Mouse (Mus musculus) midbrain, embryonic 10.5 days (tissue): ENCODE results near the gene Ly6c2. TPM values are rescaled to one million over a fixed set of nuclear protein-coding genes. Genes with fewer than 3 reads are reported as not detected.
"Not testable (repeated sequence)": the region's sequence is repeated elsewhere in the genome, so short reads cannot be mapped to it uniquely, and the experiment has no call there.

Source experiments
- DNase-seq: peaks from one replicate; pipeline ENCODE4 v3.0.0-alpha.2; 2017; ENCODE audit warnings: low spot score
- H3K27ac ChIP-seq: fragments of 300-500 bp; sonication (generic); replicated peaks from 2 replicates; pipeline ENCODE4 v1.5.1; 2016; ENCODE audit warnings: mild to moderate bottlenecking
- H3K27me3 ChIP-seq: fragments of 300-500 bp; sonication (generic); 2 replicates; pipeline ENCODE4 v1.6.1; 2016; ENCODE audit warnings: low read depth, mild to moderate bottlenecking; ENCODE audit not compliant: poor library complexity, severe bottlenecking
- H3K36me3 ChIP-seq: fragments of 300-500 bp; sonication (generic); 2 replicates; pipeline ENCODE4 v1.6.1; 2016; ENCODE audit warnings: mild to moderate bottlenecking, moderate library complexity
- H3K4me1 ChIP-seq: fragments of 300-500 bp; sonication (generic); 2 replicates; pipeline ENCODE4 v1.6.1; 2016
- H3K4me3 ChIP-seq: fragments of 300-500 bp; sonication (generic); 2 replicates; pipeline ENCODE4 v1.5.1; 2016; ENCODE audit warnings: mild to moderate bottlenecking, moderate library complexity
- H3K9me3 ChIP-seq: fragments of 300-500 bp; sonication (generic); replicated peaks from 2 replicates; pipeline ENCODE4 v1.6.1; 2016; ENCODE audit warnings: mild to moderate bottlenecking
- WGBS: fragments of 180-500 bp; shearing (Covaris S2); methylation state at CpG from one replicate; pipeline ENCODE4 v1.1.7; 2016; 5-methylcytosine and 5-hydroxymethylcytosine counted together
- polyA plus RNA-seq: library from polyadenylated mRNA; unstranded; fragments of >200 nt; fragmentation: Nextera tagmentation; extraction: Ambion mirVana; gene quantifications from 2 replicates; pipeline ENCODE4 v1.2.1, GENCODE M21; 2016

The Ly6c2 gene
- not detected in 2 replicates for polyA plus RNA-seq

GRCm38 (mm10) chr15:75111861-75112630, at the start of gene Ly6c2:
Gene Ly6c2 (minus strand): TSS chr15:75111970.
- 83% methylated on average over 1 of the region's 1 CpGs for whole genome bisulfite sequencing
- H3K9me3 ChIP-seq, H3K4me3 ChIP-seq, H3K4me1 ChIP-seq, H3K36me3 ChIP-seq, DNase-seq, H3K27me3 ChIP-seq, H3K27ac ChIP-seq: not testable (repeated sequence)

DNA sequence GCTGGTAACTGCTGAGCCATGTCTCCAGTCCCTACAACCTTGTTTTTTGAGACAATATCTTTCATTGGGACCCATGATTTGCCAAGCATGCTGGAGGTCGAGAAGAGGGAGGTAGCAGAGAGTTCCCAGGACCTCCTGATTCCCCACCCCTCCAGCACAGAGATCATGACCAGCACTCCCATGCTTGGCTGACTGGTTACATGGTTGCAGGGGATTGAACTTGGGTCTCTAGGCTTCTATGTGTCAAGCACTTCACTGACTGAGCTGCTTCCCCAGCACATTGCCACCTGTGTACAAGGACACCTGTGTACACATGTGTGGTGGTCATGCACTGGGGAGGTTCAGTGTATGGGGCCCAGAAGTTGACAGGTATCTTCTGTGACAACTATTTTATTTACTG, 45.9 kb upstream of the Ly6c2 start:
- H3K4me3 ChIP-seq, result no peak overlapping the region
- H3K27me3 ChIP-seq, result no peaks in the 10 kb centered on the region
- WGBS, result 68% methylated on average over 1 of the region's 1 CpGs
- H3K4me1 ChIP-seq, result no peaks in the 10 kb centered on the region
- DNase-seq, result no peak
- peaks cover 14% of the 10 kb centered on the region; the same call in 1 of the 2 replicates for H3K9me3 ChIP-seq
- no peaks in the 10 kb centered on the region for H3K36me3 ChIP-seq
- H3K27ac ChIP-seq, result no peak overlapping the region

DNA sequence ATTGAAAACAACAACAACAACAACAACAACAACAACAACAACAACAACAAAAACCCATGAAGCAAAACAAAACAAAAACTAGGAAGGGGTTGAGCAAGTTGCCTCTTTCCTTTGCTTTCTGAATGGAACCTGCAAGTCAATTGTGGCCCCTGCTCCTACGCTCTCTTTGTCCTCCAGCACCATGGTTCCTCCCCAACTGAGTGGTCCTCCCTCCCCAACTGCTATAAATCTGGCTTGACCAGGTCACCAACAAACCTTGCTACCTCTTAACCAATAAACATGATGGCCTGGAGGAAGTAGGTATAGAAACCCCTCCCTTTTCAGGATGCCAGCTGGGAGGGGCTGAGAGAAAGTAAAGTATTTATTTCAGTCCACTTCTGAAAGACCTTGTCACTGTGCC, 43.2 kb upstream of the Ly6c2 start, which contains the start of gene Ly6g:
Gene Ly6g, plus strand, starts transcription at position 301 of the 400 bp plus-strand sequence.
- H3K4me3 ChIP-seq, result no peak within 1 kb of the TSS
- 87% methylated on average over 1 of the region's 1 CpGs for WGBS
- DNase-seq, result no peak
- H3K27ac ChIP-seq, result no peak within 1 kb of the TSS
- H3K9me3 ChIP-seq, result 0 out of 2 replicates have a peak, but pooled peaks cover 8% of the 10 kb centered on the region
- H3K27me3 ChIP-seq, result no peaks in the 10 kb centered on the region
- no peaks in the 10 kb centered on the region for H3K36me3 ChIP-seq
- no peaks in the 10 kb centered on the region for H3K4me1 ChIP-seq

DNA sequence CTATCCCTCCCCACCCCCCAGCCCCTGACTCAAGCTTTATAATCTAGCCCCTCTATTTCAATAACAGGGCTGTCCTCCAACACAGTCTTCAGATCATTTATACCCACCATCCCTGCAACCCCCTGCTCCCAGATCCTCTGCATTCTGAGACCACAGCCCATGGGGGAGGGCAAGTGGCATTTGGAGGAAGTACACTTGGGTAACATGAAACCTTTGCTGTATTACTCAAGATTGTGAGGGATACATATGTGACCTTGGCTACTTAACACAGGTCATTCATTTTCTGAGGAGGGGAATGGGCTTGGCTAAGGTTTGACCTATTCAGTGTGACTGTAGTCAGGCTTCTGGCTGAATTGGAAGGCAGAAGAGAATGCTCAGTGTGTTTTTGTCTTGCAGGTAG, 41.3 kb upstream of the Ly6c2 start:
- Histone ChIP-seq H3K9me3 (no peaks in the 10 kb centered on the region), H3K27ac (no peak overlapping the region), H3K27me3 (no peaks in the 10 kb centered on the region), H3K36me3 (no peaks in the 10 kb centered on the region), H3K4me1 (no peaks in the 10 kb centered on the region), H3K4me3 (no peak overlapping the region)
- no peak for DNase-seq

GRCm38 (mm10) chr15:75143735-75144134, 32.0 kb upstream of the Ly6c2 start:
- Histone ChIP-seq H3K4me3 (no peak overlapping the region), H3K36me3 (no peaks in the 10 kb centered on the region), H3K27me3 (no peaks in the 10 kb centered on the region), H3K9me3 (no peaks in the 10 kb centered on the region), H3K27ac (no peak overlapping the region), H3K4me1 (no peaks in the 10 kb centered on the region)
- 59% methylated on average over 3 of the region's 3 CpGs for WGBS
- DNase-seq, result peak; percentile 11

- H3K9me3 ChIP-seq, H3K27me3 ChIP-seq, H3K36me3 ChIP-seq, H3K27ac ChIP-seq, H3K4me3 ChIP-seq, H3K4me1 ChIP-seq: not testable (repeated sequence)
- WGBS, result 41% methylated on average over 6 of the region's 6 CpGs
- DNase-seq, result peak; percentile 34
Measured at GRCm38 (mm10) chr15:75141812-75142360, 30.1 kb upstream of the Ly6c2 start.

DNA sequence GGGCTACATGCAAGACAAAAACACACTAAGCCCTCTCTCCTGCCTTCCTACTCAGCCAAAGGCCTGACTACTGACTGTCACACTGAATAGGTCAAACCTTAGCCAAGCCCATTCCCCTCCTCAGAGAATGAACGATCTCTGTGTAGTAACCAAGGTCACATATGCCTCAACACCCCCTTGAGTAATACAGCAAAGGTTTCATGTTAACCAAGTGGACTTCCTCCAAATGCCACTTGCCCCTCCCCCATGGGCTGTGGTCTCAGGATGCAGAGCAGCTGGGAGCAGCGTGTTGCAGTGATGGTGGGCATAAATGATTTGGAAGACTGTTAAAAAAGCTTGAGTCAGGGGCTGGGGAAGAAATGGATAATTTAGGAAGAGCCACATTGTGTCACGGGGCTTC, 26.0 kb upstream of the Ly6c2 start:
- not testable (repeated sequence) for H3K9me3 ChIP-seq, H3K36me3 ChIP-seq, H3K4me3 ChIP-seq, H3K4me1 ChIP-seq, DNase-seq, H3K27me3 ChIP-seq, H3K27ac ChIP-seq
- WGBS, result 80% methylated on average over 3 of the region's 3 CpGs

- WGBS, result 87% methylated on average over 2 of the region's 2 CpGs
- not testable (repeated sequence) for H3K4me1 ChIP-seq, H3K9me3 ChIP-seq, H3K27me3 ChIP-seq, H3K4me3 ChIP-seq, H3K27ac ChIP-seq, H3K36me3 ChIP-seq, DNase-seq
Measured at GRCm38 (mm10) chr15:75135090-75135783, 23.5 kb upstream of the Ly6c2 start.

GRCm38 (mm10) chr15:75132346-75132745, 20.6 kb upstream of the Ly6c2 start:
- not testable (repeated sequence) for DNase-seq, H3K27me3 ChIP-seq, H3K36me3 ChIP-seq, H3K4me3 ChIP-seq, H3K27ac ChIP-seq, H3K9me3 ChIP-seq, H3K4me1 ChIP-seq
- 88% methylated on average over 2 of the region's 2 CpGs for WGBS

GRCm38 (mm10) chr15:75120066-75120465, 8.3 kb upstream of the Ly6c2 start:
- Histone ChIP-seq H3K27me3 (no peaks in the 10 kb centered on the region), H3K4me3 (no peak overlapping the region), H3K36me3 (no peaks in the 10 kb centered on the region), H3K9me3 (no peaks in the 10 kb centered on the region), H3K27ac (no peak overlapping the region), H3K4me1 (no peaks in the 10 kb centered on the region)
- peak; percentile 19 for DNase-seq
- 19% methylated on average over 2 of the region's 2 CpGs for whole genome bisulfite sequencing

DNA sequence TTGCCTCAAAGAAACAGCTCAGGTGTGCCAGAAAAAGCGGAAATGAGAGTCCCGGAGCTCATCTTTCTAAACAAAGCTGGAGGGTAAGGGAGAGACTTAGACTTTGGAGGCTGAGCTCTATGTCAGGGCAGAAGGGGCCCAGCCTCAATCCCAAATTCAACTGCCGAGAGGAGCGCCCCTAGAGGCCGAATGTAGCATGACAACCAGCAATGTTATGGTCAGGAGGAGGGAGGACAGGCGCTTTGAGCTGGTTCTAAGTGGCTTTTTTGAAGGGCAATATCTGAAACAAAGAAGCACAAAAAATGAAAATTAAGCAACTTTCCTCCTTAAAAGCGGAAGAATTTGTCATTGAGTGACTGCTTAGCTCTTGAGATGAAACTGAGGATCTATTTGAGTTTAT, 7.0 kb upstream of the Ly6c2 start:
- peak; percentile 54 for DNase-seq
- WGBS, result 20% methylated on average over 5 of the region's 7 CpGs
- not testable (repeated sequence) for H3K4me1 ChIP-seq, H3K27me3 ChIP-seq, H3K36me3 ChIP-seq, H3K9me3 ChIP-seq, H3K27ac ChIP-seq, H3K4me3 ChIP-seq

- H3K4me3 ChIP-seq, H3K27ac ChIP-seq, H3K27me3 ChIP-seq, DNase-seq, H3K9me3 ChIP-seq, H3K4me1 ChIP-seq, H3K36me3 ChIP-seq: not testable (repeated sequence)
- 91% methylated on average over 5 of the region's 5 CpGs for WGBS
Measured at GRCm38 (mm10) chr15:75117481-75117880, 5.7 kb upstream of the Ly6c2 start.

DNA sequence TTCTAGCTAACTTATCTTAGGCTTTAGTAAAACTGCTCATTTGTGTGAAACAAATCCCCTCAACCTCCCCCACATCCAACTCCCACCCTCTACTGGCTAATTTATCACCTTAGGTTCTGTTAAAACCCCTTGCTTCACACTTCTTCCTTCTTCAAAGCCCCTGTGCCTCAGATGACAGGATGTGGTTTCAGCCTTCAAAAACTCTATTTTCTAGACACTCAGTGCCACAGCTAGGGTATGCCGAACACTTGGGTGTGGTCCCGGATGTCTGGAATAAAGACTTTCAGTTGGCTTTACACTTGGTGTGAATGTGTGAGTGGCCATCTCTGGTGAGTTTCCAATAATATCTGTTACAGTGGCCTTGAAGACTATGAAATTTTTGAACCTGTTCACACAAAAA, 4.8 kb upstream of the Ly6c2 start:
- H3K27ac ChIP-seq, result no peak overlapping the region
- no peaks in the 10 kb centered on the region for H3K9me3 ChIP-seq
- no peak for DNase-seq
- no peak overlapping the region for H3K4me3 ChIP-seq
- H3K36me3 ChIP-seq, result no peaks in the 10 kb centered on the region
- no peaks in the 10 kb centered on the region for H3K27me3 ChIP-seq
- H3K4me1 ChIP-seq, result no peaks in the 10 kb centered on the region
- WGBS, result 88% methylated on average over 2 of the region's 2 CpGs
